Mouse (Mus musculus): Measurements from ENCODE around the gene Pla2g1b. TPM values are rescaled to one million over a fixed set of nuclear protein-coding genes. Genes with fewer than 3 reads are reported as not detected.

The Pla2g1b gene
- polyA plus RNA-seq, 1 experiment: not detected

DNA sequence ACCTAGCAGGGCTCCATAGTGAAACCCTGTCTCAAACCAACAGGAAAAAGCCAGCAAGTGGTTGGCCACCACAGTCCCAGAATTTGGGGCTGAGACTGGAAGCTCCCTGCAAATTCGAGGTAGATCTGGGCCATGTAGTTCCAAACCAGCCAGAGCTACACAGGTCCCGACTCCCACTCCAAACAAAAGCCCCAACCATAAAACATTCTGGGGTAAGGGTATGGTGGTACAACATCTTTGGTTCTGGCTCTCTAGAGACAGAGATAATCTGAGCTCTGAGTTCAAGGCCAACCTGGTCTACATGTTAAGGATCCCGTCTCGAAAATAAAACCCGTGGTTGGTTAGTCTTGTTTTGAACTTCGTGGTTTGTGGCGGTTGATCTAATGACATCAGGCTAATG lies 10.2 kb upstream of the Pla2g1b start:
- peaks cover 15% of the 10 kb centered on the region for H3K27me3 ChIP-seq (ENCODE audit: control insufficient read depth, insufficient read depth, insufficient read length)
- no peaks in the 10 kb centered on the region for H3K79me2 ChIP-seq (ENCODE audit: control insufficient read depth, insufficient read depth)
- H3K36me3 ChIP-seq (ENCODE audit: control insufficient read depth, insufficient read depth): no peaks in the 10 kb centered on the region
- no peak for TF ChIP-seq CEBPB (IDR thresholded peaks at IDR 0.05; ENCODE audit: insufficient read depth, poor library complexity, severe bottlenecking)
- no peak for TF ChIP-seq MAX (IDR thresholded peaks at IDR 0.05; ENCODE audit: low read depth)
- no peak for TF ChIP-seq E2F4 (IDR thresholded peaks at IDR 0.05; ENCODE audit: insufficient read depth)
- TF ChIP-seq TCF12 (IDR thresholded peaks at IDR 0.05; ENCODE audit: insufficient read depth, poor library complexity, severe bottlenecking): no peak
- no peak for TF ChIP-seq REST (IDR thresholded peaks at IDR 0.05; ENCODE audit: insufficient read depth, insufficient read length)
- TF ChIP-seq MYOG (IDR thresholded peaks at IDR 0.05; ENCODE audit: control insufficient read depth in 1 of 3, insufficient read depth in 1 of 3, insufficient read length in 2 of 3, low read depth in 2 of 3): no peak
- TF ChIP-seq USF1 (IDR thresholded peaks at IDR 0.05; ENCODE audit: low read depth): no peak
- TF ChIP-seq MYOD1 (IDR thresholded peaks at IDR 0.05; ENCODE audit: control insufficient read depth in 1 of 3, insufficient read length in 2 of 3, low read depth in 2 of 3): no peak
- TF ChIP-seq POLR2AphosphoS2 (IDR thresholded peaks at IDR 0.05; ENCODE audit: insufficient read length, low read depth): no peak
- H3ac ChIP-seq (ENCODE audit: control insufficient read depth, insufficient read length): no peak overlapping the region
- H3K4me3 ChIP-seq: no peak overlapping the region
- no peak overlapping the region for H3K4me2 ChIP-seq (ENCODE audit: low read depth)

GRCm38 (mm10) chr5:115458918-115459317 lies 7.1 kb upstream of the Pla2g1b start:
- Histone ChIP-seq H3K4me3 (no peak overlapping the region), H3K36me3 (ENCODE audit: control insufficient read depth, insufficient read depth) (no peaks in the 10 kb centered on the region), H3ac (ENCODE audit: control insufficient read depth, insufficient read length) (no peak overlapping the region), H3K79me2 (ENCODE audit: control insufficient read depth, insufficient read depth) (no peaks in the 10 kb centered on the region), H3K4me2 (ENCODE audit: low read depth) (no peak overlapping the region), H3K27me3 (ENCODE audit: control insufficient read depth, insufficient read depth, insufficient read length) (peaks cover 15% of the 10 kb centered on the region)
- TF ChIP-seq SRF (IDR thresholded peaks at IDR 0.05; ENCODE audit: control insufficient read depth, insufficient read length, low read depth) (no peak), POLR2A (IDR thresholded peaks at IDR 0.05; ENCODE audit: insufficient read length, low read depth) (no peak), CEBPB (IDR thresholded peaks at IDR 0.05; ENCODE audit: insufficient read depth, poor library complexity, severe bottlenecking) (no peak), POLR2AphosphoS2 (IDR thresholded peaks at IDR 0.05; ENCODE audit: insufficient read length, low read depth) (no peak)

DNA sequence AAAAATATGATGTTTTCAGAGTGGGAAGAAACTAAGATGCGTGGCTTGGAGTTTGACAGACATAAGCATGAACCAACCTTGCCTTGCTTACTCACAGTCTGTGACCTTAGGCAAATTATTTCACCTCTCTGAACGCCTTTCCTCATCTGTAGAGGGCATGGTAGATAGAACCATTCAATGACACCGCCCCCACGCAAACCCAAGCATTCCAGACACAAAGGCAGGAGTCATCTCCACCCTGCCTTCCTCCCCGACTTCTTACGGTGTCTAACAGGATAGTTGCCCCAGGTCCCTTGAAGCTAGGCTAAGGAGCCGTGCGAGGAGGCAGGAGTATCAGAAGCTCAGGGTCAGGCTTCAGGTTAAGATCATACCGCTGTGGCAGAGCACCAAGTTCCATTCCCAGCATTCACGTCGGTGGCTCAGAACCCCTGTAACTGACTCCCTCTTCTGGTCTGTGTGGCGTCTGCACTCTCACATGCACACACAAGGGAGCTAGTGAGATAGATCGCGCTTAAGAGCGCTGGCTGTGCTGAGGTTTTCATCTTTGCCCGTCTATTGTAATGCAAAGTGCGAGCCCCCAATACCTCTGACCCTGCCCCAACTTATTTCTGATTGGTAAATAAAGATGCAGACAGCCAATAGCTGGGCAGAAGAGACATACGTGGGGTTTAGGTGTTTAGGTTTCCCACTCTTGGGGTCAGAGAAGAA lies 1.5 kb upstream of the Pla2g1b start:
- no peak overlapping the region for H3ac ChIP-seq (ENCODE audit: control insufficient read depth, insufficient read length)
- peaks cover 8% of the 10 kb centered on the region for H3K27me3 ChIP-seq (ENCODE audit: control insufficient read depth, insufficient read depth, insufficient read length)
- no peak overlapping the region for H3K4me3 ChIP-seq
- no peak overlapping the region for H3K4me2 ChIP-seq (ENCODE audit: low read depth)
- H3K79me2 ChIP-seq (ENCODE audit: control insufficient read depth, insufficient read depth): no peaks in the 10 kb centered on the region
- TF ChIP-seq TCF12 (IDR thresholded peaks at IDR 0.05; ENCODE audit: insufficient read depth, poor library complexity, severe bottlenecking): no peak
- no peak for TF ChIP-seq SRF (IDR thresholded peaks at IDR 0.05; ENCODE audit: control insufficient read depth, insufficient read length, low read depth)
- TF ChIP-seq USF1 (IDR thresholded peaks at IDR 0.05; ENCODE audit: low read depth): no peak
- TF ChIP-seq E2F4 (IDR thresholded peaks at IDR 0.05; ENCODE audit: insufficient read depth): no peak
- no peak for TF ChIP-seq MAX (IDR thresholded peaks at IDR 0.05; ENCODE audit: low read depth)
- no peak for TF ChIP-seq POLR2AphosphoS2 (IDR thresholded peaks at IDR 0.05; ENCODE audit: insufficient read length, low read depth)
- no peak for TF ChIP-seq REST (IDR thresholded peaks at IDR 0.05; ENCODE audit: insufficient read depth, insufficient read length)
- no peak for TF ChIP-seq MYOG (IDR thresholded peaks at IDR 0.05; ENCODE audit: control insufficient read depth in 1 of 3, insufficient read depth in 1 of 3, insufficient read length in 2 of 3, low read depth in 2 of 3)
- no peak for TF ChIP-seq CEBPB (IDR thresholded peaks at IDR 0.05; ENCODE audit: insufficient read depth, poor library complexity, severe bottlenecking)
- TF ChIP-seq TCF3 (IDR thresholded peaks at IDR 0.05; ENCODE audit: insufficient read length, low read depth): no peak
- TF ChIP-seq MYOD1 (IDR thresholded peaks at IDR 0.05; ENCODE audit: control insufficient read depth in 1 of 3, insufficient read length in 2 of 3, low read depth in 2 of 3): no peak
- no peak for TF ChIP-seq POLR2A (IDR thresholded peaks at IDR 0.05; ENCODE audit: insufficient read length, low read depth)
- H3K36me3 ChIP-seq (ENCODE audit: control insufficient read depth, insufficient read depth): no peaks in the 10 kb centered on the region

DNA sequence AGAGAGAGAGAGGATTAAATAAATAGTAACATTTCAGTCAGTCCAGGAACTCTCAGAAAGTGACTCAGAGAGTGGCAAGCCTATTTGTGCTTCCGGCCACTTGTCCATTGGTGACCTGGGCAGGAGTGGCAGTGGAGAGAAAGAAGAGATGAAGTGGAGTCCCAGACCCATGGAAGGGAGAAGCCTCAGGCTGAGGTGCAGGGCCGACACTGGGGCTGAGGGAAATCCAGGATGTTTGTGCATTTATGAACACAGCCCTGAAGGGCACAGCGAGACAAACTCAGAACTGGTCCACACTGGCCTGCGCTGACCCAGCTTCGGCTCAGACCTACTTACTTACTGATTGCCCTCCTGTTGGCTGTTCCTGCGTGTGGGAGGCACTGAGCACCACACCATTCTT lies 3.7 kb downstream of the Pla2g1b start:
- TF ChIP-seq E2F4 (IDR thresholded peaks at IDR 0.05; ENCODE audit: insufficient read depth): no peak
- TF ChIP-seq TCF12 (IDR thresholded peaks at IDR 0.05; ENCODE audit: insufficient read depth, poor library complexity, severe bottlenecking): no peak
- TF ChIP-seq CEBPB (IDR thresholded peaks at IDR 0.05; ENCODE audit: insufficient read depth, poor library complexity, severe bottlenecking): no peak
- no peak for TF ChIP-seq TCF3 (IDR thresholded peaks at IDR 0.05; ENCODE audit: insufficient read length, low read depth)
- no peak for TF ChIP-seq SRF (IDR thresholded peaks at IDR 0.05; ENCODE audit: control insufficient read depth, insufficient read length, low read depth)
- TF ChIP-seq POLR2A (IDR thresholded peaks at IDR 0.05; ENCODE audit: insufficient read length, low read depth): no peak
- TF ChIP-seq POLR2AphosphoS2 (IDR thresholded peaks at IDR 0.05; ENCODE audit: insufficient read length, low read depth): no peak
- TF ChIP-seq MYOG (IDR thresholded peaks at IDR 0.05; ENCODE audit: control insufficient read depth in 1 of 3, insufficient read depth in 1 of 3, insufficient read length in 2 of 3, low read depth in 2 of 3): no peak
- no peak for TF ChIP-seq REST (IDR thresholded peaks at IDR 0.05; ENCODE audit: insufficient read depth, insufficient read length)
- no peak for TF ChIP-seq MYOD1 (IDR thresholded peaks at IDR 0.05; ENCODE audit: control insufficient read depth in 1 of 3, insufficient read length in 2 of 3, low read depth in 2 of 3)
- H3ac ChIP-seq (ENCODE audit: control insufficient read depth, insufficient read length): no peak overlapping the region
- H3K4me2 ChIP-seq (ENCODE audit: low read depth): no peak overlapping the region
- no peaks in the 10 kb centered on the region for H3K36me3 ChIP-seq (ENCODE audit: control insufficient read depth, insufficient read depth)
- H3K79me2 ChIP-seq (ENCODE audit: control insufficient read depth, insufficient read depth): no peaks in the 10 kb centered on the region
- H3K4me3 ChIP-seq: no peak overlapping the region
- H3K27me3 ChIP-seq (ENCODE audit: control insufficient read depth, insufficient read depth, insufficient read length): no peaks in the 10 kb centered on the region
